Mouse (Mus musculus) stomach, embryonic 15.5 days (tissue): Measurements from ENCODE around the gene Klk7. TPM values are rescaled to one million over a fixed set of nuclear protein-coding genes. Genes with fewer than 3 reads are reported as not detected.

Experiments used
- ATAC-seq: fragments of 200-750 bp; cut with Nextera tagmentation; 2 replicates; pipeline ENCODE4 v1.8.0; 2017; ENCODE audit warnings: low read depth, moderate number of reproducible peaks, moderate TSS enrichment; ENCODE audit not compliant: insufficient read depth, low FRiP score
- H3K27ac ChIP-seq: fragments of 300-500 bp; sonication (generic); 2 replicates; pipeline ENCODE4 v1.5.1; 2015; ENCODE audit warnings: mild to moderate bottlenecking, inconsistent platforms
- H3K27me3 ChIP-seq: fragments of 300-500 bp; sonication (generic); replicated peaks from 2 replicates; pipeline ENCODE4 v1.6.1; 2015; ENCODE audit warnings: inconsistent platforms
- H3K36me3 ChIP-seq: fragments of 300-500 bp; sonication (generic); 2 replicates; pipeline ENCODE4 v1.6.1; 2015; ENCODE audit warnings: inconsistent platforms
- H3K4me1 ChIP-seq: fragments of 300-500 bp; sonication (generic); 2 replicates; pipeline ENCODE4 v1.6.1; 2015; ENCODE audit warnings: inconsistent platforms
- H3K4me2 ChIP-seq: fragments of 300-500 bp; sonication (generic); 2 replicates; pipeline ENCODE4 v1.6.1; 2015; ENCODE audit warnings: mild to moderate bottlenecking, inconsistent platforms
- H3K4me3 ChIP-seq: fragments of 300-500 bp; sonication (generic); replicated peaks from 2 replicates; pipeline ENCODE4 v1.5.1; 2015; ENCODE audit warnings: inconsistent platforms
- H3K9ac ChIP-seq: fragments of 300-500 bp; sonication (generic); 2 replicates; pipeline ENCODE4 v1.6.1; 2015; ENCODE audit warnings: inconsistent platforms
- H3K9me3 ChIP-seq: fragments of 300-500 bp; sonication (generic); 2 replicates; pipeline ENCODE4 v1.6.1; 2016; ENCODE audit warnings: inconsistent platforms
- WGBS: fragments of 180-500 bp; shearing (Covaris S2); methylation state at CpG from one replicate; pipeline ENCODE4 v1.1.7; 2015; 5-methylcytosine and 5-hydroxymethylcytosine counted together
- polyA plus RNA-seq: library from polyadenylated mRNA; unstranded; fragments of >200 nt; fragmentation: Nextera tagmentation; extraction: Ambion mirVana; gene quantifications from 2 replicates; pipeline ENCODE4 v1.2.1, GENCODE M21; 2015

The Klk7 gene
- polyA plus RNA-seq, 1 experiment from 2014 or later, result not detected

- H3K9me3 ChIP-seq, result no peaks in the 10 kb centered on the region
- H3K4me1 ChIP-seq, result no peaks in the 10 kb centered on the region
- no peak overlapping the region for H3K27ac ChIP-seq
- ATAC-seq, result no peak
- no peaks in the 10 kb centered on the region for H3K27me3 ChIP-seq
- 62% methylated on average over 9 of the region's 9 CpGs for WGBS
- no peak overlapping the region for H3K4me2 ChIP-seq
- H3K36me3 ChIP-seq, result no peaks in the 10 kb centered on the region
- no peak overlapping the region for H3K9ac ChIP-seq
- H3K4me3 ChIP-seq, result no peak overlapping the region
Observed at GRCm38 (mm10) chr7:43854642-43855380, 43.7 kb downstream of the Klk7 start.

DNA sequence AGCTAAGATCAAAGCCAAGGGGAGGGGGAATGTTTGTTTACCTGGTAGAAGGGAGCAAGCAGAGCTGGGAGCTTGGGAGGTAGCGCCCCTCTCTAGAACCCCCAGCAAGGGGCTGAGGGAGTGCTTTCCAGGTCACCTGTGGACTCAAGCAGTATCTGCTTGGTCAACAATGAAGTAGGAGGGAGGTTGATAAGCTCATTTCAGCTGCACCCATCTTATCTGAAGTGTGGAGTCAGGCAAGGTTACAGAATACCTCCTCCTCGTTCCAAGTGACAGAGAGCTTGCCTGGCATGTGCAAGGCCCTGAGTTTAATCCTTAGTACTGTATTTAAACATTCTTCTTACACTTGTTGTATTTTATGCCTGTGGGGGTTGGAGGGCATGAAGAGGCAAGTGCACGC, 44.6 kb downstream of the Klk7 start:
- peak; percentile 57; the same call in 1 of the 2 replicates for ATAC-seq
- H3K4me1 ChIP-seq, result no peaks in the 10 kb centered on the region
- H3K9ac ChIP-seq, result no peak overlapping the region
- H3K4me3 ChIP-seq, result no peak overlapping the region
- no peaks in the 10 kb centered on the region for H3K36me3 ChIP-seq
- H3K4me2 ChIP-seq, result no peak overlapping the region
- no peaks in the 10 kb centered on the region for H3K27me3 ChIP-seq
- no peaks in the 10 kb centered on the region for H3K9me3 ChIP-seq
- WGBS, result 49% methylated on average over 3 of the region's 3 CpGs
- H3K27ac ChIP-seq, result no peak overlapping the region

GRCm38 (mm10) chr7:43856307-43856706, 45.2 kb downstream of the Klk7 start:
- WGBS, result 71% methylated on average over 7 of the region's 7 CpGs
- no peaks in the 10 kb centered on the region for H3K36me3 ChIP-seq
- H3K27ac ChIP-seq, result no peak overlapping the region
- no peaks in the 10 kb centered on the region for H3K4me1 ChIP-seq
- no peaks in the 10 kb centered on the region for H3K27me3 ChIP-seq
- H3K9me3 ChIP-seq, result no peaks in the 10 kb centered on the region
- H3K4me2 ChIP-seq, result no peak overlapping the region
- ATAC-seq, result no peak
- no peak overlapping the region for H3K9ac ChIP-seq
- no peak overlapping the region for H3K4me3 ChIP-seq

DNA sequence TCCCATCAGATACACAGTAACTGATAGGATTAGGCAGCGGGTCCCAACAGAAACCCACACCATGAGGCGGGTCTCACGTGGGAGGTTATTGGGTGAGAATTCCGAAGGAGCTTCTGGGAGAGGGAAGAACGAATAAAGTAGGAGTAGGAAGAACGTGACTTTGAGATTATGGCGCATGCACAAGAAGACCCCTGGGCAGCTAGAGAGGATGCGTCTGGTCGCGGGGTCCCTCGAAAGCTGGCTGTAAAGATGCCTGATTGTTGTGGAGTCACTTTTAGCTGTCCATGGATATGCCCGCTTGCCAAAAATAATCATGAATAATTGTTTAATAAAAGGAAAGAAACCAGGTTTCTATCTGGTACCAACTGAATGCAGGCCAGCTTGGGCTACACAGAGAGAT, 46.4 kb downstream of the Klk7 start:
- Histone ChIP-seq H3K4me2 (no peak overlapping the region), H3K4me3 (no peak overlapping the region), H3K4me1 (no peaks in the 10 kb centered on the region), H3K36me3 (no peaks in the 10 kb centered on the region), H3K9ac (no peak overlapping the region), H3K27me3 (no peaks in the 10 kb centered on the region), H3K9me3 (no peaks in the 10 kb centered on the region), H3K27ac (no peak overlapping the region)
- 87% methylated on average over 12 of the region's 12 CpGs for WGBS
- ATAC-seq, result no peak

DNA sequence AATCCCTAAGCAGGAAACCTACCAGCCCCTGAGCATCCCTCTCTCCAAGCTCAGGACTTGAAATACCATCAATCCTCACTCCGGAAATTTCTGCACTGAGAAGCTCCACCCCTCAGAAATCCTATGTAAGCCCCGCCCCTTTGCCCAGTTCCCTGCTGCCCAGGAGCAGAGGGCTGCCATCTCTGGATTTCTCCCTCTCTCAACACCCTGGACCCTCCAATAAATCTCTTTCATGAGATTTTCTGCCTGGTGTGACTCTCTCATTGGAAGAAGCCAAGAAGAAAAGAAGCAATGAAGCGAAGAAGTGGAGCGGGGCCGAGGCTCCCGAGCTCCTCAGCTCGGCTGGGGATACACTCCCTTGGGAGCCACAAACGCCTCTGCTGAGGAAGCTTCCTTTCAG, 49.3 kb downstream of the Klk7 start:
- Histone ChIP-seq H3K36me3 (no peaks in the 10 kb centered on the region), H3K27ac (no peak overlapping the region), H3K4me2 (no peak overlapping the region), H3K27me3 (no peaks in the 10 kb centered on the region), H3K4me3 (no peak overlapping the region), H3K9me3 (no peaks in the 10 kb centered on the region), H3K4me1 (no peaks in the 10 kb centered on the region), H3K9ac (no peak overlapping the region)
- ATAC-seq, result no peak
- WGBS, result 84% methylated on average over 8 of the region's 8 CpGs

Other genes with a start within 250 kb of the Klk7 start
- 2.9 and 3.6 TPM in 2 replicates for gene Zfp658, start 249.0 kb upstream of the Klk7 start, polyA plus RNA-seq
- 10.3 and 11.3 TPM in 2 replicates for gene Zfp719, start 231.7 kb upstream of the Klk7 start, polyA plus RNA-seq
- not detected in 2 replicates for gene Zfp819, start 204.1 kb upstream of the Klk7 start, polyA plus RNA-seq
- gene Ceacam18, start 176.6 kb upstream of the Klk7 start, polyA plus RNA-seq, result 1.1 and 2.2 TPM in 2 replicates
- gene Siglece, start 151.1 kb upstream of the Klk7 start, polyA plus RNA-seq, result 1.7 and 2.0 TPM in 2 replicates
- gene Ctu1, start 139.3 kb upstream of the Klk7 start, polyA plus RNA-seq, result 14.3 and 14.7 TPM in 2 replicates
- gene Klk14, start 120.9 kb upstream of the Klk7 start, polyA plus RNA-seq, result 0.21 TPM in 1 of 2 replicates, not detected in the other
- gene Klk13, start 98.7 kb upstream of the Klk7 start, polyA plus RNA-seq, result 2.0 and 5.5 TPM in 2 replicates
- 0.57 and 2.4 TPM in 2 replicates for gene Klk12, start 42.4 kb upstream of the Klk7 start, polyA plus RNA-seq
- gene Klk11, start 36.7 kb upstream of the Klk7 start, polyA plus RNA-seq, result 4.0 and 8.7 TPM in 2 replicates
- gene Klk10, start 30.3 kb upstream of the Klk7 start, polyA plus RNA-seq, result 4.1 and 17.4 TPM in 2 replicates
- gene Klk9, start 19.4 kb upstream of the Klk7 start, polyA plus RNA-seq, result 0.17 and 0.77 TPM in 2 replicates
- gene Klk8, start 13.7 kb upstream of the Klk7 start, polyA plus RNA-seq, result 17.8 and 24.5 TPM in 2 replicates
- 0.18 and 0.32 TPM in 2 replicates for gene Klk6, start 13.2 kb downstream of the Klk7 start, polyA plus RNA-seq
- gene Klk5, start 30.7 kb downstream of the Klk7 start, polyA plus RNA-seq, result not detected in 2 replicates
- gene Klk4, start 69.9 kb downstream of the Klk7 start, polyA plus RNA-seq, result not detected in 2 replicates
- gene Klk15, start 122.4 kb downstream of the Klk7 start, polyA plus RNA-seq, result not detected in 2 replicates
- 1.4 and 1.7 TPM in 2 replicates for gene Klk1b8, start 139.4 kb downstream of the Klk7 start, polyA plus RNA-seq
- gene Klk1b1, start 155.5 kb downstream of the Klk7 start, polyA plus RNA-seq, result not detected in 2 replicates
- not detected in 2 replicates for gene Klk1b9, start 164.8 kb downstream of the Klk7 start, polyA plus RNA-seq
- 0.26 TPM in 1 of 2 replicates, not detected in the other for gene Klk1b11, start 184.6 kb downstream of the Klk7 start, polyA plus RNA-seq
- gene Klk1b26, start 200.9 kb downstream of the Klk7 start, polyA plus RNA-seq, result 0.13 TPM in 1 of 2 replicates, not detected in the other
- gene Klk1b27, start 241.0 kb downstream of the Klk7 start, polyA plus RNA-seq, result not detected in 2 replicates